ENCODE assay signal across 8 mouse cellular contexts in genomic region chr8:23344161-23344560, GRCm38 (mm10).
A peak's percentile ranks its signal among the peaks of the same experiment; 100 is the strongest.
DNase-seq lines count a peak whose midpoint lies in the region; ATAC-seq and TF ChIP-seq lines count a peak whose summit lies in the region.
"Had no signal": no experiment of that assay in that cellular context is flagged by ENCODE, and none has a peak within 500 bp of the region (broad histone marks: within the 10 kb centered on the region; RNA-seq: fewer than 3 reads in every experiment).

No protein-coding gene starts in this region.

- DNase-seq in intestine, embryonic 14.5 days (ENCODE audit: low spot score) = peak; percentile 64
- DNase-seq in urinary bladder, postnatal 25 days (ENCODE audit: low spot score) = peak; percentile 21
- no peak for DNase-seq in urinary bladder, adult 2 months (ENCODE audit: low spot score)
- DNase-seq in limb, embryonic 11.5 days (ENCODE audit: low spot score) = peak; percentile 66

- H3K27ac ChIP-seq in intestine, embryonic 14.5 days (ENCODE audit: low read depth) = no peak overlapping the region
- H3K27ac ChIP-seq in intestine, embryonic 16.5 days (ENCODE audit: low read length) = no peak overlapping the region
- H3K27ac ChIP-seq in cortical plate, adult 2 months (ENCODE audit: insufficient read depth, low read length) = no peak overlapping the region
- no peak overlapping the region for H3K27ac ChIP-seq in limb, embryonic 11.5 days (replicated peaks; ENCODE audit: low read depth, low read length)

- no peak overlapping the region for H3K9ac ChIP-seq in intestine, embryonic 14.5 days (ENCODE audit: low read length)
- H3K9ac ChIP-seq in intestine, embryonic 16.5 days (ENCODE audit: low read depth, low read length) = no peak overlapping the region
- H3K9ac ChIP-seq in limb, embryonic 11.5 days (ENCODE audit: low read length) = no peak overlapping the region

- no peaks in the 10 kb centered on the region for H3K36me3 ChIP-seq in intestine, embryonic 14.5 days (ENCODE audit: control insufficient read depth, insufficient read depth, low read length)
- H3K36me3 ChIP-seq in intestine, embryonic 16.5 days (ENCODE audit: control insufficient read depth, insufficient read depth, low read length) = no peaks in the 10 kb centered on the region
- H3K36me3 ChIP-seq in limb, embryonic 11.5 days (ENCODE audit: control insufficient read depth, insufficient read depth, low read length) = no peaks in the 10 kb centered on the region

- ATAC-seq in intestine, embryonic 14.5 days (replicated peaks; ENCODE audit: low FRiP score, low TSS enrichment, low read depth) = no peak
- ATAC-seq in intestine, embryonic 16.5 days = no peak
- no peak for ATAC-seq in limb, embryonic 11.5 days (ENCODE audit: insufficient number of reproducible peaks, low FRiP score, low TSS enrichment, low read depth)
- no peak for ATAC-seq in granulocyte monocyte progenitor cell, adult 5-6 weeks (replicated peaks; ENCODE audit: poor library complexity, severe bottlenecking)

- no peak overlapping the region for H3K4me3 ChIP-seq in intestine, embryonic 14.5 days (ENCODE audit: low read depth, low read length)
- no peak overlapping the region for H3K4me3 ChIP-seq in intestine, embryonic 16.5 days (ENCODE audit: low read length)
- no peak overlapping the region for H3K4me3 ChIP-seq in cortical plate, adult 2 months (ENCODE audit: insufficient read depth, low read length)
- H3K4me3 ChIP-seq in limb, embryonic 11.5 days (ENCODE audit: low read depth, low read length) = no peak overlapping the region
- H3K4me3 ChIP-seq: myocyte had no signal

- TF ChIP-seq POLR2A in cortical plate, adult 2 months (IDR thresholded peaks at IDR 0.05; ENCODE audit: extremely low read depth, insufficient read depth, low read length) = no peak

- WGBS in intestine, embryonic 14.5 days = 24% methylated on average over 4 of the region's 4 CpGs
- WGBS in intestine, embryonic 16.5 days = 30% methylated on average over 4 of the region's 4 CpGs
- WGBS in limb, embryonic 11.5 days = 25% methylated on average over 4 of the region's 4 CpGs

- no peaks in the 10 kb centered on the region for H3K4me1 ChIP-seq in intestine, embryonic 14.5 days (replicated peaks; ENCODE audit: control insufficient read depth, insufficient read depth, low read length)
- H3K4me1 ChIP-seq in intestine, embryonic 16.5 days (ENCODE audit: control insufficient read depth, insufficient read depth, low read length) = no peaks in the 10 kb centered on the region
- H3K4me1 ChIP-seq in cortical plate, adult 2 months (ENCODE audit: control insufficient read depth, insufficient read depth, low read length) = no peaks in the 10 kb centered on the region
- H3K4me1 ChIP-seq in limb, embryonic 11.5 days (ENCODE audit: control insufficient read depth, insufficient read depth, low read length) = no peaks in the 10 kb centered on the region

- no peak overlapping the region for H3K4me2 ChIP-seq in intestine, embryonic 14.5 days (ENCODE audit: low read length)
- no peak overlapping the region for H3K4me2 ChIP-seq in intestine, embryonic 16.5 days (ENCODE audit: low read depth, low read length)
- no peak overlapping the region for H3K4me2 ChIP-seq in limb, embryonic 11.5 days (ENCODE audit: low read depth, severe bottlenecking)

- H3K27me3 ChIP-seq in intestine, embryonic 14.5 days (replicated peaks; ENCODE audit: control insufficient read depth, insufficient read depth, low read length) = no peaks in the 10 kb centered on the region
- H3K27me3 ChIP-seq in intestine, embryonic 16.5 days (replicated peaks; ENCODE audit: control insufficient read depth, insufficient read depth, low read length) = no peaks in the 10 kb centered on the region
- no peaks in the 10 kb centered on the region for H3K27me3 ChIP-seq in limb, embryonic 11.5 days (ENCODE audit: control insufficient read depth, insufficient read depth, low read length)

- H3K9me3 ChIP-seq in intestine, embryonic 14.5 days (ENCODE audit: control insufficient read depth, low read length) = 0 out of 2 replicates have a peak, but pooled peaks cover 7% of the 10 kb centered on the region
- H3K9me3 ChIP-seq in intestine, embryonic 16.5 days (ENCODE audit: control insufficient read depth, low read length) = peaks cover 4% of the 10 kb centered on the region; the same call in 1 of the 2 replicates
- H3K9me3 ChIP-seq in limb, embryonic 11.5 days (ENCODE audit: control insufficient read depth, low read length) = no peaks in the 10 kb centered on the region; the same call in 1 of the 2 replicates

- peak; percentile 53 for TF ChIP-seq CTCF in cortical plate, adult 2 months (IDR thresholded peaks at IDR 0.05; ENCODE audit: extremely low read depth, insufficient read depth, low read length)
